Mouse (Mus musculus) MEL (cell line): ENCODE results near the gene Pxdn.

ENCODE experiments used
- CTCF ChIP-seq, 3 experiments: IDR thresholded peaks in 2 of 3; conservative IDR thresholded peaks in 1 of 3; 2 replicates each; pipeline ENCODE4 v1.5.1; 2011 to 2012; ENCODE audit warnings: low read length in 3 of 3, low read depth in 2 of 3, mild to moderate bottlenecking in 2 of 3, improper control_type of control experiment in 1 of 3, inconsistent platforms in 1 of 3, mixed read lengths in 1 of 3, moderate library complexity in 1 of 3; ENCODE audit not compliant: control insufficient read depth in 1 of 3, insufficient read depth in 1 of 3, poor library complexity in 1 of 3, severe bottlenecking in 1 of 3
- EP300 ChIP-seq, 2 experiments: IDR thresholded peaks; 2 replicates each; pipeline ENCODE4 v1.6.1; 2011; ENCODE audit warnings: improper control_type of control experiment in 2 of 2, low read length in 2 of 2, low read depth in 1 of 2, mild to moderate bottlenecking in 1 of 2
- HCFC1 ChIP-seq: IDR thresholded peaks from 2 replicates; pipeline ENCODE4 v1.6.1; 2012; ENCODE audit warnings: low read depth, mild to moderate bottlenecking, inconsistent platforms, low read length, improper control_type of control experiment, moderate library complexity
- MYC ChIP-seq: IDR thresholded peaks from 2 replicates; pipeline ENCODE4 v1.6.1; 2011; ENCODE audit warnings: low read depth, mild to moderate bottlenecking, low read length, improper control_type of control experiment, moderate library complexity
- POLR2A ChIP-seq, 2 experiments: IDR thresholded peaks; 2 replicates each; pipeline ENCODE4 v1.6.1; 2011 to 2012; ENCODE audit warnings: low read length in 2 of 2, mild to moderate bottlenecking in 2 of 2, control low read depth in 1 of 2, improper control_type of control experiment in 1 of 2, low read depth in 1 of 2, moderate library complexity in 1 of 2; ENCODE audit not compliant: control insufficient read depth in 1 of 2, insufficient read depth in 1 of 2, poor library complexity in 1 of 2
- TBP ChIP-seq: IDR thresholded peaks from 2 replicates; pipeline ENCODE4 v1.8.0; 2011; ENCODE audit warnings: low read depth, low read length, improper control_type of control experiment
- ZMIZ1 ChIP-seq: IDR thresholded peaks from 2 replicates; pipeline ENCODE4 v1.6.1; 2012; ENCODE audit warnings: low read depth, mild to moderate bottlenecking, inconsistent platforms, low read length, improper control_type of control experiment, moderate library complexity

DNA sequence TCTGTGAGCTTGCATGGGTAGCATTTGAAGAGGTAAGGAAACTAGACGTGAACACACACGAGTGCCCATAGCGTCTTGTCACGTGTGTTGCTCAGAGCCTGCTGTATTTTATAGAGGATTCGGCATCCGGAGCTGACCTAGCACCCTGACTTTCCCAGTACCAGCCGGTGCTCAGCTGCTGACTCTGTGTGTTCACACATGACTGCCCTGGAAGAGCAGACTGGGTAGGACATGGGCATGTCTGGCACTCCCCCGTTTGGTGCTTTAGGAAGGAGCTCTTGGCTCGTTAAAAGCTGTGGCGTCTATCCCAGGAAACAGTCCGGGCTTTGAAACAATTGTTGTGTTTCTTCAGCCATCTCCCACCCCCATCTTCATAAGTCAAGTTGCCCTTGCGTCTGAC is 19.6 kb downstream of the Pxdn start:
- TF ChIP-seq CTCF (IDR thresholded peaks at IDR 0.05 in 2 of 3, conservative IDR thresholded peaks at IDR 0.05 in 1 of 3; ENCODE audit: control insufficient read depth in 1 of 3, insufficient read depth in 1 of 3, low read depth in 2 of 3, low read length in 3 of 3, poor library complexity in 1 of 3, severe bottlenecking in 1 of 3), result no peak
- no peak for TF ChIP-seq MYC
- no peak for TF ChIP-seq HCFC1
- TF ChIP-seq POLR2A (IDR thresholded peaks at IDR 0.05; ENCODE audit: control insufficient read depth in 1 of 2, insufficient read depth in 1 of 2, low read depth in 1 of 2, low read length in 2 of 2, poor library complexity in 1 of 2), result no peak
- TF ChIP-seq EP300 (IDR thresholded peaks at IDR 0.05; ENCODE audit: low read depth in 1 of 2, low read length in 2 of 2), result no peak
- TF ChIP-seq ZMIZ1, result no peak
- no peak for TF ChIP-seq TBP
